Mouse (Mus musculus): ENCODE data around the gene Spaca6. TPM values are rescaled to one million over a fixed set of nuclear protein-coding genes. Genes with fewer than 3 reads are reported as not detected.

The Spaca6 gene
- polyA plus RNA-seq, 1 experiment from 2014 or later: 17.9 TPM

GRCm38 (mm10) chr17:17855064-17855838 is 28.3 kb downstream of the Spaca6 start, which contains the start of gene Has1:
Has1 (minus strand) TSS chr17:17855205.
- Histone ChIP-seq H3K4me2 (replicated peaks; ENCODE audit: low read depth, low read length) (no peak within 1 kb of the TSS), H3K27me3 (replicated peaks; ENCODE audit: insufficient read depth, low read length) (no peaks in the 10 kb centered on the region), H3K36me3 (ENCODE audit: insufficient read depth, low read length) (no peaks in the 10 kb centered on the region), H3K27ac (ENCODE audit: low read length) (no peak within 1 kb of the TSS), H3K9me3 (ENCODE audit: low read length) (no peaks in the 10 kb centered on the region), H3K9ac (replicated peaks; ENCODE audit: low read depth) (no peak within 1 kb of the TSS), H3K4me3 (ENCODE audit: low read depth, low read length) (no peak within 1 kb of the TSS), H3K4me1 (ENCODE audit: insufficient read depth, low read depth, low read length) (no peaks in the 10 kb centered on the region)
- DNase-seq (ENCODE audit: low spot score) (peak; percentile 32), ATAC-seq (peak; percentile 62)
- WGBS: 33% methylated on average over 8 of the region's 8 CpGs
- TF ChIP-seq CTCF (IDR thresholded peaks at IDR 0.05): no peak
- TF ChIP-seq EP300 (IDR thresholded peaks at IDR 0.05): no peak

DNA sequence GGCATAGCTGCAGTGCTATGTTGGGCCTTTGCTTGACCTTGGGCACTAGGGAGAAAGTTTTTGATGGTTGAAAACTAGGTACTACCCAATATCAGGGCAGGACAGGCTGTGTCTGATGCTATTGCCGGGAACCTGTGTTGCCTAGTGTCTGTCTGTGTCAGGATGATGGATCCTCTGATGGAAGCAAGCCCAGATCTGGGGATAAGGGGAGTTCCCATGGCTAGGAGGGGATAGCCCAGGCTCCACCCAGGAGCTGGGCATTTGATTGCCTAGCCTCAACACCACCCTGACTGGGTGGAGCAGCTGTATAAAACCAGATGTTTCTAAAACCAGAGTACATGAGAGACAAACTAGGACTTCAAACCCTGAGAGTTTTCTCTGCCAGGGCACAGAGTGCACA is 29.7 kb downstream of the Spaca6 start:
- Histone ChIP-seq H3K4me2 (replicated peaks; ENCODE audit: low read depth, low read length) (no peak overlapping the region), H3K9me3 (ENCODE audit: low read length) (no peaks in the 10 kb centered on the region), H3K4me1 (ENCODE audit: insufficient read depth, low read depth, low read length) (no peaks in the 10 kb centered on the region), H3K4me3 (ENCODE audit: low read depth, low read length) (no peak overlapping the region), H3K36me3 (ENCODE audit: insufficient read depth, low read length) (no peaks in the 10 kb centered on the region), H3K27ac (ENCODE audit: low read length) (no peak overlapping the region), H3K27me3 (replicated peaks; ENCODE audit: insufficient read depth, low read length) (no peaks in the 10 kb centered on the region), H3K9ac (replicated peaks; ENCODE audit: low read depth) (no peak overlapping the region)
- WGBS: 40% methylated on average over 1 of the region's 1 CpGs
- no peak for TF ChIP-seq EP300 (IDR thresholded peaks at IDR 0.05)
- TF ChIP-seq CTCF (IDR thresholded peaks at IDR 0.05): no peak
- ATAC-seq: 0 out of 2 replicates have a peak, but pooled peaks have one; percentile 12
- DNase-seq (ENCODE audit: low spot score): no peak

DNA sequence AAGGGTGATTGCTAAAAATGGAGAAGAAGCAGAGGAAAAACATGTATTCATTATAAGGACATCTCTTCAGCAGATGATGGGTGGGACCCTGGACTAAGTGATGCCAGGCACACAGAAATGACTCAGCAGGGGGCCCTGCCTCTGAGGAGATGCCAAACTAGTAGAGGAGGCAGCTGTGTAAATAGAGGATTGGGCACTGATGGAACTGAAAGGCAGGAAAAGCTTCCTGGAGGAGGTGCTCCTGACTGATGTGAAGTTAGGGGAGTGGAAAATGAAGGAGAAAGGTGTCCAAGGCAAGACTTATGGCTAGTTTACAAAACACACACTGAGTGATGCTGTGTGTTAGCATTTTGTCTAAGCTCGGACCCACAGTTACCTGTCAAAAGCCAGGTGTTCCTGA is 30.5 kb downstream of the Spaca6 start:
- H3K9ac ChIP-seq (replicated peaks; ENCODE audit: low read depth): no peak overlapping the region
- no peaks in the 10 kb centered on the region for H3K4me1 ChIP-seq (ENCODE audit: insufficient read depth, low read depth, low read length)
- DNase-seq (ENCODE audit: low spot score): no peak
- H3K36me3 ChIP-seq (ENCODE audit: insufficient read depth, low read length): no peaks in the 10 kb centered on the region
- no peak overlapping the region for H3K4me2 ChIP-seq (replicated peaks; ENCODE audit: low read depth, low read length)
- ATAC-seq: no peak
- H3K27me3 ChIP-seq (replicated peaks; ENCODE audit: insufficient read depth, low read length): no peaks in the 10 kb centered on the region
- TF ChIP-seq EP300 (IDR thresholded peaks at IDR 0.05) (no peak), CTCF (IDR thresholded peaks at IDR 0.05) (no peak)
- no peak overlapping the region for H3K4me3 ChIP-seq (ENCODE audit: low read depth, low read length)
- H3K27ac ChIP-seq (ENCODE audit: low read length): no peak overlapping the region
- 50% methylated on average over 1 of the region's 1 CpGs for WGBS
- no peaks in the 10 kb centered on the region for H3K9me3 ChIP-seq (ENCODE audit: low read length)

GRCm38 (mm10) chr17:17860110-17860509 is 33.2 kb downstream of the Spaca6 start:
- Histone ChIP-seq H3K4me3 (ENCODE audit: low read depth, low read length) (no peak overlapping the region), H3K36me3 (ENCODE audit: insufficient read depth, low read length) (no peaks in the 10 kb centered on the region), H3K27me3 (replicated peaks; ENCODE audit: insufficient read depth, low read length) (no peaks in the 10 kb centered on the region), H3K9me3 (ENCODE audit: low read length) (no peaks in the 10 kb centered on the region), H3K27ac (ENCODE audit: low read length) (no peak overlapping the region), H3K4me2 (replicated peaks; ENCODE audit: low read depth, low read length) (no peak overlapping the region), H3K9ac (replicated peaks; ENCODE audit: low read depth) (no peak overlapping the region), H3K4me1 (ENCODE audit: insufficient read depth, low read depth, low read length) (no peaks in the 10 kb centered on the region)
- ATAC-seq: no peak
- no peak for DNase-seq (ENCODE audit: low spot score)
- TF ChIP-seq EP300 (IDR thresholded peaks at IDR 0.05) (no peak), CTCF (IDR thresholded peaks at IDR 0.05) (peak; percentile 38)
- 83% methylated on average over 3 of the region's 3 CpGs for WGBS

GRCm38 (mm10) chr17:17862360-17862759 is 35.4 kb downstream of the Spaca6 start:
- Histone ChIP-seq H3K36me3 (ENCODE audit: insufficient read depth, low read length) (no peaks in the 10 kb centered on the region), H3K4me1 (ENCODE audit: insufficient read depth, low read depth, low read length) (no peaks in the 10 kb centered on the region), H3K27me3 (replicated peaks; ENCODE audit: insufficient read depth, low read length) (no peaks in the 10 kb centered on the region), H3K9me3 (ENCODE audit: low read length) (no peaks in the 10 kb centered on the region), H3K9ac (replicated peaks; ENCODE audit: low read depth) (no peak overlapping the region), H3K4me2 (replicated peaks; ENCODE audit: low read depth, low read length) (no peak overlapping the region), H3K4me3 (ENCODE audit: low read depth, low read length) (no peak overlapping the region), H3K27ac (ENCODE audit: low read length) (no peak overlapping the region)
- DNase-seq (ENCODE audit: low spot score): peak; percentile 67
- 32% methylated on average over 1 of the region's 1 CpGs for WGBS
- no peak for TF ChIP-seq EP300 (IDR thresholded peaks at IDR 0.05)
- TF ChIP-seq CTCF (IDR thresholded peaks at IDR 0.05): no peak
- ATAC-seq: peak; percentile 39

DNA sequence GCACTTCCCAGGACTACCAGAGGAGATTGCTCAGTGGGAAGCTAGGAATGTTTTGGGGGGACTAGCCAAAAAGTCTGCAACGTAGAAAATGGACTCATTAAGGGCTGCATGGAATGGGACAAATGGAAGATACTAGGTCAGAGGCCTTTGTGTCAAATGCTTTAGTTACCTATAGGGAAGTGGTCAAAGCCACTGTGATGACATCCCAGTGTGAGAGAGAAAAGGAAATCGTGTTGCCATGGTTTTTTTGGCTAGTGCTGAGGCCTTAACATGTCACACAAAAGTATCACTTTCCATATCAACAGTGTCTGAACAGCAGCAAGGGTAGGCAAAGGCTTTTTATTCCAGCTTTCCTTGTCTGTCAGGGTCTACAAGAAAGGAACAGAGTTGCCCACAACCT is 38.2 kb downstream of the Spaca6 start:
- DNase-seq (ENCODE audit: low spot score): peak; percentile 36
- H3K9ac ChIP-seq (replicated peaks; ENCODE audit: low read depth): no peak overlapping the region
- TF ChIP-seq EP300 (IDR thresholded peaks at IDR 0.05): no peak
- TF ChIP-seq CTCF (IDR thresholded peaks at IDR 0.05): no peak
- 60% methylated on average over 2 of the region's 2 CpGs for WGBS
- H3K27me3 ChIP-seq (replicated peaks; ENCODE audit: insufficient read depth, low read length): no peaks in the 10 kb centered on the region
- H3K4me1 ChIP-seq (ENCODE audit: insufficient read depth, low read depth, low read length): no peaks in the 10 kb centered on the region
- no peaks in the 10 kb centered on the region for H3K36me3 ChIP-seq (ENCODE audit: insufficient read depth, low read length)
- no peak overlapping the region for H3K27ac ChIP-seq (ENCODE audit: low read length)
- H3K4me2 ChIP-seq (replicated peaks; ENCODE audit: low read depth, low read length): no peak overlapping the region
- H3K9me3 ChIP-seq (ENCODE audit: low read length): no peaks in the 10 kb centered on the region
- no peak for ATAC-seq
- no peak overlapping the region for H3K4me3 ChIP-seq (ENCODE audit: low read depth, low read length)

Data from lung, postnatal 0 days (tissue).